Mouse (Mus musculus) spleen, postnatal 36 days (tissue): ENCODE data around the gene Grhpr.
A peak's percentile ranks its signal among the peaks of the same experiment; 100 is the strongest.
"Not testable (repeated sequence)": the region's sequence is repeated elsewhere in the genome, so short reads cannot be mapped to it uniquely, and the experiment has no call there.

Source experiments
- DNase-seq, 2 experiments: peaks; one replicate each; pipeline ENCODE4 v3.0.0; 2022; ENCODE audit warnings: low spot score in 2 of 2, mixed read lengths in 1 of 2

The Grhpr gene

DNA sequence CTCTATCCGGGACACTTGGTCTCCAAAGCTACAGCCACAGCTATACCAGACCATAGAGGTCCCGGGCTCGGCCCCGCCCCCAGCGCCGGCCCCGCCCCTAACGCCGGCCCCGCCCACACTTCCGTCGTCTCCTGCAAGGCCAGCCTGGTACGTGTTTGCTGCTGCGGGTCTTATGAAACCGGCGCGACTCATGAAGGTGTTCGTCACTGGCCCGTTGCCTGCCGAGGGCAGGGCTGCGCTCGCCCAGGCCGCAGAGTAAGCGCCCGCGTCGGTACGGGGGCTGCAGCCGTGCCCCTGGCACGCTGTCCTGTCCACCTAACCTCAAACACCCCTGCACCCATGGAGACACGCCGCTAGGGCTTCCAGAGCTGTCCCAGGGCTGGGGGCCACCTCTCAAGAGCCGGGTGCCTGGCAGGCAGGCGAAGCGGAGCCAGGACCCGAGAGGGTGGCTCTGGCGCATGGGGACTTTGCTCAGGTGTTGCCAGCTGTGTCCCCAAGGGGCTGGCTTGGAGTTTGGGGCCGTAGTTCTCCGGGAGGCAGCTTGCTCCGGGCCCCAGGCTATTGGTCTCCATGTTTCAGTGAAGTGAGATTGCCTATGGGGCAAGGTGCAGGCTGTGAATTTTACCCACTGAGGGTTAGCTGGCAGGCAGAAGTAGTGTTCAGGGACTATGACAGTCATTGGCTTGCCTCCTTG is at the start of gene Grhpr:
Gene Grhpr (plus strand): TSS at position 116 of the 694 bp plus-strand sequence.
- DNase-seq: peak; percentile 81 to 82

DNA sequence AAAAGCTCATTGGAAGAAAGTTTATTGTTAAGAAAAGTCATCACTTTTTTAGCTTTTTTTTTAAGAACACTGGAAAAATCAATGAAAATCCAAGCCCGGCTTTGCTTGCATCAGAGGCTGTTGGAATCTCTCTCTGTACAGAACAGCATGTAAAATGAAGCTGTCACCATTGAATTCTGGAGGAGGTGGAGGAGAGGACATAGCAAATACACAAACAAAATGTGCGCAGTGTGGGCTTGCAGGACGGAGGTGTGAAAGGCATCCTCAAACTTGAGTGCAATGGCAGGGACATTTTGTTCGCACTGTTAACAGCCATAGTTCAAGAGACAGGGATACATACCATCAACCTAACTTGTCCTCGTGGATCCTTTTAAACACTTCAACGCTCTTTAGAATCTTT is 49.5 kb upstream of the Grhpr start:
- DNase-seq: no peak

DNA sequence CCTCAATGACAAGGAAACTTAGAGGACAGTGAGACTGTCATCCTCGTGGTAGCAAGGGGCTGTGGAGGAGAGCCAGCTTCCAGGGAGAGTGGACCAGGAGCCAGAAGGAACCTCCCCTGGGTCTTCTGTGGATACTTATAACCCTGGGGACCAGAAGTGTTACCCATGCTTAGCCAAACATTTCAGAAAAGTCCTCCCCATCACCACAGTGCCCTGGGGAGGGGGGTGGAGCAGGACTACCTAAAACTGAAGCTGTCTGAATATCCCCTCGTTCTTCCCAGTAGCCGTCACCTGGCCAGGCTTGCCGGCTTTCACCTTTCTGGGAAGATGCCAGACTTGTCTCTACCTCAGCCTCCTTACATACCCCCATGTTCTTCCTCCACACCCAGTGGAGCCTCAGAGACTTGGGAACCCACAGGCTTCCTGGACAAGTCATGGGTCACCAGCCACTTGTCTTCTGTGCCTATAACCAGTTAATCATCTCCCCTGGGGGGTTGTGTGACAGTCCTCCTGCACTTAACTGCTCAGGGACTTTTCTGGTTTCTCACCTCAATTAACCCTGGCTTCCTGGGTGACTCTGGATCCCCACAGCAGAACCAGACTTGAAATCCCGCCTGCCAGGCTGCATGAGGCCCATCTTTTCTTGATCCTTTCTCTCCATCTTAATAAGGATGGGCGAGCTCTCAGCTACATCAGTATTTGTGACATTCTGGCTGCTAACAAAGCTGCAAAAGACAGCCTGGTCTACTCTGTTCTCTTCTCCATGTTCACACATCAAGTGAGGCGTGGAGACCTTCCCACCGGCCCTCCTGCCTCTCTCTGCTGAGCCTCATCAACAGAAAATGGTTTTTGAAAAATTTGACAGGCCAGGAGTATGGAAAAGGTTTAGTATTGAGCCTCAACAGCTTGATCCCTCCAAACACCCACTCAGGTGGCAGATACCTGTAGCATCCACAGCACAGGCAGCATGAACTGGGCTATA is 42.5 kb upstream of the Grhpr start:
- DNase-seq: peak; percentile 76 to 83

DNA sequence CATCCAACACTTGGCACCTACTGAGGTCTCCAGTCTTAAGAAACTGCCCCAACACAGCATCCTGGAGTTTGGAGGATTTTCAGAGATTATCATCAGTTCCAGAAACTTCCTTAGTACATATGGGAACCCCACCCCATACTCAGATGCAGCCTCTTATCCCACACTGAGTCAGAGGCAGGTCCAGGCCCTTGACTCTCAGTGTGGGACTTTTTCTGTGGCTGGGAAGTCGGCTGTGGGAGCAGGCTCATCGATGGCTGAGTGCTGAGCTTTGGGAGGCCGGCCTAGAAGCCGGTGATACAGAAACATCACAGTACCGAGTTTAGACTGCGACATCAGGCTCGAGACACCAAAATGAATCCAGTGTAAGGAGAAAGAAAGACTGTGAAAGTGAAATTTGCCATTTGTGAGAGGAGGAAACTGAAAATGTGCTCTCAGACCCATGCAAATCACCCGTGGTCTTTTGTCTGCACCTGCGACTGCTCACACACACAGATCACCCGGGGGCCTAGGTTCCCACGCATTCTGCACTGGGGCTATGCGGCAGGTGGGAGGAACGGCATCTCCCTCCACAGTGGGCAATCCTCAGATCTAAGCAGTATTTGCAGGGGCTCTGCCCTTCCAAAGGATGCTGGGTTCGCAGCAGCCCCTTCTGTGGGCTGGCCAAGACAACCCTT is 41.5 kb upstream of the Grhpr start:
- peak; percentile 80 to 82 for DNase-seq

DNA sequence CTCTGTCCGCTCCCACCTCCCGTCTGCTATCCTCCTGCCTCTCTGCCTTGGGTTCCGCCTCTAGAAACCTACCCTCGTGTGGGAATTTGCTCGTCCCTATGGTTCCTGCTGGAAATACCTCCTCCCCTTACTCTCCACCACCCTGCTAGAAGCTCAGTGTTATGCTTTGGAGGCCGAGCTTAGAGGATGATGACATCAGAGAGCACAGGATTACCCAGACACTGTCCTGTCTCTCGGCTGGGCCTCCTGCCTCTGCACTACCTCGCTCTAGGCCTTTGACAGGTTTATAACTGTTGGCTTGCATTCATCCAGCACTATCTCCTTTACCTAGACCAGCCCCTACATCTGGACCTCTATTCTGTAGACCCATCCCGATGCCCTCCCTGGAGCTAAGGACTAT is 40.9 kb upstream of the Grhpr start:
- DNase-seq: peak in 1 of 2 experiments; percentile 23

DNA sequence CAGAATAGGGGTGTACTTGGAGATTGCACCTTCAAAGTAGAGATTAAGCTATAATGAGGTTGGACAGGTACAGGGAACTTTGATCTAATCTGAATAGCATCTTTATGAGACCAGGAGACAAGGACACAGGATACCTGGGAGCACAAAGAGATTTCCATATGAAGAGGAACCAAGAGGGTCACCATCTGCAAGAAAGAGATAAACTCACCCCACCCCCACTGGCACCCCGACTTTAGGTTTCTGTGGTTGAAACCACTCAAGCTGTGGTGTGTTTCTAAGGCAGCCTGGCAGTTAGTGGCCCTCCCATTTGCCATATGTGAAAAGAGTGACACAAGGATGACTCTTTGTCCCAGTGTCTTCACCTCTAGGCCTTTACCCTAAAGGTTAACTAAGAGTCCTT is 39.0 kb upstream of the Grhpr start:
- DNase-seq: peak; percentile 65 to 70

DNA sequence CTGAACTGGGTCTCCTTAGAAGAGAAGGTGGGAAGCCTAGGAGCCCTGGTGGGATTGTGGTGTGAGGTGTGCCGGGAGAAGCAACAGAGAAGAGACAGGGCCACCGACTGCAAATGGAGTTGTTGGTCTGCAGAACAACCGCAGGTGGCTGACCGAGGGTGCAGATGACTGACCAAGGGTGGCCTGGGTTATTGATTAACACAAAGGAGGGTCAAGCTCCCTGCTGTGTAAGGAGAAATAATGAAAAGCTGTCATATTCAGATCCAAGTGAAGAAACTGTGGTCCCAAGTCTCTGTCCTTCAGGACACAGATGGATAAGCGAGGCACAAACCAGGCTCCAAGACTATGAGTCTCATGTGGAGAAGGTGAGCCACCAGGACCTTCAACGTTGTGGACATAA is 37.7 kb upstream of the Grhpr start:
- DNase-seq: no peak

DNA sequence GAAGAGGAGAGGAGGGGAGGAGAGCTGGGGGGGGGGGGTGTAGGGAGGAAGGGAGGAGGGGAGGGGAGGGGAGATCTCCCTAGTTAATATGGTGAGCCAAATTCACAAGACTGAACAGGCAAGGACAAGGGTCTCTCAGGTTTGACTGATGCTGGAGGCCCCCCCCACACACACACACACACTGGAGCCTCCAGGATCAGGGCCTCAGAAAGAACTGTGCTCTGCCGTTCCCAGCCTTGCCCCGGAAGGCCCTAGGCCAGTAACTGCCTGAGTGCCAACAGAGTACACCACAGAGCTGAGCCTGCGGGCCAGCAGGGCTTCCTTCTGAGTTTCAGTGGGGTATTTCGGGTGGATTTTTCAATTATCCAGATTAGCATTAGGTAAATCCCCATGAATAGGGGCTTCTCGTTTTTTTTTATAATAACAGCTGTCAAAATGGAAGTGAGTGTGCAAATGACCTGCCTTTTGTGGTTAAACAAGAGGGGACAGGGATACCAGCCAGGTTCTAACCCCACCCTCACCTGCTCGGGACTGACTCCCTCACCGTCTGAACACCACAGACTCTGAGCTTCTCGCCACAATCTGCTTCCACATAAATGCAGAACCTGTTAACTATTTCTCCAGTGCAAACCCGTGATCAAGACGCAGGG is 36.6 kb upstream of the Grhpr start:
- peak; percentile 50 to 61 for DNase-seq

DNA sequence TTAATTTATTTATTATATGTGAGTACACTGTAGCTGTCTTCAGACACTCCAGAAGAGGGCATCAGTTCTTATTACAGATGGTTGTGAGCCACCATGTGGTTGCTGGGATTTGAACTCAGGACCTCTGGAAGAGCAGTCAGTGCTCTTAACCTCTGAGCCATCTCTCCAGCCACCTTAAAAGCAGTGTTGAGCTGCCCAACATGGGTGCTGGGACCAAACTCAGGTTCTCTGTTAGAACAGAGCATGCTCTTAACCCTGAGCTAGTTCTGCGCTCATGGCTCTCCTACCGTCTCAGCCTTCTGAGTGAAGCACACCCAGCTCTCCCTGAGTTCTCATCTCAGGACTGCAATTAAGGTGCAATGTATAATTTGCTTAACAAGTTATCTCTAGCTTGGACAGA is 35.1 kb upstream of the Grhpr start:
- DNase-seq: not testable (repeated sequence)

DNA sequence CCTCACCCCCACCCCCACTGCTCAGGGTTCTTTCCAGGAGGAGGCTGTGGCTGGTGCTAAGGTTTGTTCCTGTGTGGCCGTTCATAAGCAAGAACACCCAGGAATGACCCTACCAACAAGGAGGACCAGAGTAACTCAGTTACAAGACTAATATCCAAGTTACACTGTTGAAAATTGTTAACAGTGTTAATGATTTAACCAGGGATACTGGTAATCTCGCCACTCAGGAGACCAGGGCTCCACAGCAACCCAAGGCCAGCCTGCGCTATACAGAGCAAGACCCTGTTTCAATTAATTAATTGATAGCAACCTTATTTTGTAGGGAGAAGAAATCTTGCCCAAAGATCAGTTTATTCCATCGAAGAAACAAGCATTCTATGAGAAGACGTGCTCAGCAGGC is 33.7 kb upstream of the Grhpr start:
- DNase-seq: no peak

DNA sequence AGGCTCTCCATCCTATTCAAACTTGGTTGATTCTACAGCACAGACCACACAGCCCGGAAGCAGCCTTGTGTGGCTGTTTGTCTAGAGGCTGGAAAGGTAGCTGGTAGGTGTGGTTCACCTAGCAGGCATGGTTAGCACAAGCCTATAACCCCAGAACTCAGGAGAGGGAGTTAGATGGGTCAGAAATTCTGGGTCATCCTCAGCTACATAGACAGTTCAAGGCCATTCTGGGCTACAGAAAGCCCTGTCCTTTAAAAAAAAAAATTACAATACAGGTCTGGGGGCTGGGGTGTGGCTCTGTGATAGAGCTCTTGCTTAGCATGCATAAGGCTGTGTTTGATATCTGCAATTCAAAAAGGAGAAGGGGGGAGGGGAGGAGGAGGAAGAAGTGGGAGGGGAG is 32.9 kb upstream of the Grhpr start:
- DNase-seq: no peak

DNA sequence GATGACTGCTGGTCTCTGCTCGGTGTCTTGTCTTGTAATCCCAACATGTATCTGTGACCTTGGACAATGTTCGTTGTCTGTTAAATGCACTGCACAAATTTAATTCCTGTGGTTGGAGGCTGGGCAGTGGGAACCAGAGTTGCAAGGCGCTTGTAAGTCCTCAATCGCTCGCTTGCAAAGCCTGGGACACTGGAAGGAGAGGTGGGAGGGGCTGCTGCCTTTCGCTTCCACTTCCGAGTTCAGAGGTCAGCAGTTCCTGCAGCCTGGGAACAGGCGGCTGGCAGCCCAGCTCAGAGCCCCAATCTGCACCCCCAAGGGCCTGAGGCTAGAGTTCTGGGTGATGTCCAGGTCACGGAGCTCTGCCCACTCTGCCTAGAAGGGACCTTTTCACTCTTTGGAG is 28.2 kb upstream of the Grhpr start:
- DNase-seq: no peak

DNA sequence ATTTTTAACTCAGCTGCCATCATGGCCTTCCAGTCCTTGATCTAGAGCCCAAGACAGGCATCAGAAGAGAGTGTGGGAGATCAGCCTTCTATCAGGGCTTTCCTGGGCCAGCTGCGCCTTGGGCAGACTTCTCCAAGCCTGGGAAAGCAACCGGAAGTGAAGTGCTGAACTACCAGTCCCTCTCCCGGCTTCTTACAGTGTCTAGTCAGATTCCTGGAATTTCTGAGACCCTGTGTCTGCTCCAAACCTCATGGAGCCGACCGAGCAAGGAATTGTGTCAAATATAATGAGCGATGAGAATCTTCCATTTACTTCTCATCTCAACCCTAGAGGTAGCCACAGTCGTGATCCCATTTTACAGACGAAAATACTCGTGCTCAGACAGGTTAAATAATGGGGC is 22.4 kb upstream of the Grhpr start:
- no peak for DNase-seq

DNA sequence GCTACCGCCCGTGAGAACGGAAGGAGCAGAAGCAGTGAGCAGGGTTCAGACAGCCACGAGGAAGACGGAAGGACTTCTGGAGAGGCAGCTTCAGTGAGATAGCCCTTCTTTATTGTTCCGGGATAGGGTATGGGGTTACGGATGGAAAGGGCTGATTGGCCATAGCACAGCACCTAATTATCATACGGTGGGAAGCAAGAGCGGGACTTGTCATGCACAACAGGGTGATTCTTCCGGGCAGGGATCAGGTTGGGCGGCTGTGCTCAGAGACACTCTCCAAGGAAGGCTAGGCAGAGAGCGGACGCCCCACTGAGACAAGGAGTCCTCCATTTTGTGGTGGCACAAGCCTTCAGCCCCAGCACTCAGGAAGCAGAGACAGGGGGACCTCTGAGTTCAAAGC is 22.0 kb upstream of the Grhpr start:
- DNase-seq: no peak

DNA sequence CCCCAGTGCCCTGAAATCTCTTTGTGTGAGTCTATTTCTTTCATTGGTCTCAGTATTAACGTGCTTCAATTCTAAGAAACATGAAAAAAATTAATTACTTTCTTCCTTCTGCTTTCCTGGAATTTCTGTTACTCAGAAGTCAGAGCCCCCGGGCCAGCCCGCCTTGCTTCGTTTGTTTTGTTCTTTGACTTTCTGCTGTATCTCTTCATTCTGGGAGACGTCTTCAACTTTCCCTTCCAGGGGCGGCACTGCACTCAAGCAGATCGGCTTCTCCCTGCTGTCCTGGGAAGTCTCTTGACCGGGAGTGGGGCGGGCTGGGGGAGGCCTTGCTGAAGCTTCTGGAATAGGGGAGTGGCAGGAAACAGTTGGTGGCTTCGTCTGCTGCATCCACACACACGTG is 18.0 kb upstream of the Grhpr start:
- no peak for DNase-seq

DNA sequence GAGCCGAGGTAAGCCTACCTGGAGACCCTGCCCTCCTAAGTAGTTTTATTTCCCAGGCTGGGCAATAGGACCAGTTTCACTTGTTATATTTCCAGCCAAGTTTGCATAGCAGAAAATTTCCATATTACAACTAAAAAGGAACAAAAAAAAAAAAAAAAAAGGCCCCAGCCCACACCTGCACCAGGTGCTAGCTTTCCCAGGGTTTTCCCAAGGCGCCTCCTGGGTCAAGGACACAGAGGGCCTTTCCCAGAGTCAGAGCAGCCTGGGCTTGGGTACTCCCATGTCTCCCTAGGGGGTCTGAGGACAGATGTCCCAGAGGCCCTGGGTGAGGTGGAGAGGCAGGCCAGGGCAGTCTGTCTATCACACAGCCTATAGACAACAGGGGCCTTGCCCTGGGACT is 16.0 kb upstream of the Grhpr start:
- no peak for DNase-seq

DNA sequence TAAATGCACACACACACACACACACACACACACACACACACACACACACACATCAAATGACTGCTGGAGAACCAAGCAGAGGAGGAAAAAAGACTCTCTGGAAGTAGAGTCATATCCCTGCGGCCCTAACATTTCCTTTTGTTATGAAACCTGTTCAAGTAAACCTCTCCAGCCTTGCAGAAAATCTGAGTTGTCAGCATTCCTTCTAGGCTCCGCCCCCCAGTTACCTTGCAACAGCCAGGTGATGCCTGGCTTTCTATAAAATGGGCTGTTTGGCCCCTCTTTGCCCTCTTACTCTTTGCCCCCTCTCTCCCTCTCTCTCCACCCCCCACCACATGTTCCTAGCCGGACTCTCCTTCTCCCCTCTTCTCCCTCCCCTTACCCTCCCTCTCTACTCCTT is 15.5 kb upstream of the Grhpr start:
- no peak for DNase-seq

DNA sequence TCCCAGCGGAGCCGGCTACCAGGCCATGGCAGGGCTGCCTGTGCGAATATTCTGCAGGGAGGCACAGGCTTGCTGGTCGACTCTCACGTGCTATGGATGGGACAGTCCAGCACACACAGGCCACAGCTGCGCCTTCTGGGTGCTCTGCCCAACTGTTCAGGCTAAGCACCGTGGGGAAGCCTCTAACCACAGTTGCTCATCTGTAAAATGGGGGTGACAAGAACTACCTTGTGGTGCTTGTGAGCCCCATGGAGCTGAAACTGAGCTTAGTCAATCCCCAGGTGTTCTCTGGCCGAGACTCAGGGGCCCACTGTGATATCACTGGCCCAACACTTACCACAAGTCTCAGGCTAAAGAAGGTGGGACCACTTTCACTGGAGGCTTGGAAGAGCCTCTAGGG is 13.8 kb upstream of the Grhpr start:
- peak; percentile 80 to 81 for DNase-seq

DNA sequence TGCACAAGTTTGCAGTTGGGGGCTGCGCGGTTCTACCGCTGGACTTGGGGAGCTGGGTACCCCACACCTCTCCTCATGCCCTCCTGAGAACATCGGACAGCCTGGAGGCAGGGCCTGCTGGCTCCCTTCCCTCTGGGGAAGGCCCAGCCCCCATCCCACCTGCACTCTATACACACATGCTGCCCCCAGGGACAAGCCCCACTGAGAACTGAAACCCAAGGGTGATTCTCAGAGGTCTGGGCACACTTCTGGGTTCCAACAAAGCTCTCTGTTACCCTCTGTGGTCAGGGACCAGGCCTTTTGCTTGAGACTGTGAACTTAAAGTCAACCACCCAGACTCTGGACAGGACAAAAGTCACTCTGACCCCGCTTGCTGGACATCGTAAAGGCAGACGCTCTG is 11.1 kb upstream of the Grhpr start:
- DNase-seq: peak; percentile 92 to 93

DNA sequence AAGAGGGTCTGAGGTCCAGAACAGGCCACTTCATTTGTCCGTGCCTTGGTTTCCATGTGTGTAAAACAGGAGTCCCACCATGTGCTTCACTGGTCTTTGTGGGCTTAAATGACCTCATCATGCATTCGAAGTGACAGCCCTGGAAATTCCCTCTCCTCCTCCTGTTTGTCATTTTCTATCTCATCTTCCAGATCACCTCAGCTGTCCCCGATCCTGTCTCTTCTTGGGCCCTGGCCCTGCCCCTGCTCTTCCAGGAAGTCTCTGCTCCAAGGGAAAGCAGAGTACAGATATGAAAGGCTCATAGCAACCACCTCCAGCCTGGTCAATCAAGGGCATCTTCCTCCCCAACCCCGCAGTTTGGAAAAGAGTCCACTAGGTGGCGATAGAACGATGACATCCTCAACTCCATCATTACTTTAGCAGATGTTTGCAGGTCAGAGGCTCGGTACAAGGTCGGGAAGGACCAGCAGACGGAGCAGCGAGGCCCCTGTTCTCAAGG is 10.5 kb upstream of the Grhpr start:
- peak; percentile 61 to 76 for DNase-seq

DNA sequence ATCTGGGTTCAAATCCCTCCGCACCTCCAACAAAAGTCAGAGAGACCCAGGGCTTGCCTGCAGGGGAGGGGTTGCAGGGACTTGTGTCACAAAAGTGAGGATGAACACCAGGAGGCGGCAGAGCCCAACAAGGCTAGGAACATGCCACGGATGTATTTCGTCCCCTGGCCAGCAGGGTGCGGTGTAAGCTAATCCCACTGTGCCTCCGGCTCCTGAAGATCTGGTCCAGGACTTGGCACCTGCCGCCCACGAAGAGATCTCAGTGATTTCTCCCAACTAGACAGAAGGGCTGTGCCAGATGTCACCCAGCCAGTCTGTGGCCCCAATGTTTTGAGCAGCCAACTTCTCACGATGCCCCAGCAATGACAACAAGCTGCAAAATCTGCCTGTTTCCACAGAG is 7.7 kb upstream of the Grhpr start:
- peak; percentile 83 to 88 for DNase-seq

DNA sequence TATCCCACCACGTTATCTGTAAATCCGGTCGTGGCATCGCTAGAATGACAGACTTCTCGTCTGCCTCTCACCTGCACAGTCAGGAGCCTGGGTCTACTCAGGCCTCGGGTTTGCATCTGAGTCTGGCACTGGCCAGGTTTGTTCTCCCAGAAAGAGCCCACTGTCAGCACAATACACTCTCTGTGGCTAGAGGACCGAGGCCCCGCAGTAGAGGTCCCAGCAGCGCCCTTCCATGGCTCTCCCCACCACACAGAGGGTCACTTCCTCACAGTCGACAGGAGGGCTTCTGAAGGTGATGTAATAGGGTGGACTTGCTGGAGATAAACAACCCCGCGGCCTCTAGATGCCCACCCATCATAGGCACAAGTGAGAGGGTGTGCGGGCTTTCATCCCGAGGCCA is 7.3 kb upstream of the Grhpr start:
- no peak for DNase-seq
